Mouse (Mus musculus) cerebellum, adult 9-10 months (tissue): ENCODE data around the gene Igsf9.

ENCODE experiments used
- DNase-seq: peaks from one replicate; pipeline ENCODE4 v3.0.0; 2022

Igsf9 gene

DNA sequence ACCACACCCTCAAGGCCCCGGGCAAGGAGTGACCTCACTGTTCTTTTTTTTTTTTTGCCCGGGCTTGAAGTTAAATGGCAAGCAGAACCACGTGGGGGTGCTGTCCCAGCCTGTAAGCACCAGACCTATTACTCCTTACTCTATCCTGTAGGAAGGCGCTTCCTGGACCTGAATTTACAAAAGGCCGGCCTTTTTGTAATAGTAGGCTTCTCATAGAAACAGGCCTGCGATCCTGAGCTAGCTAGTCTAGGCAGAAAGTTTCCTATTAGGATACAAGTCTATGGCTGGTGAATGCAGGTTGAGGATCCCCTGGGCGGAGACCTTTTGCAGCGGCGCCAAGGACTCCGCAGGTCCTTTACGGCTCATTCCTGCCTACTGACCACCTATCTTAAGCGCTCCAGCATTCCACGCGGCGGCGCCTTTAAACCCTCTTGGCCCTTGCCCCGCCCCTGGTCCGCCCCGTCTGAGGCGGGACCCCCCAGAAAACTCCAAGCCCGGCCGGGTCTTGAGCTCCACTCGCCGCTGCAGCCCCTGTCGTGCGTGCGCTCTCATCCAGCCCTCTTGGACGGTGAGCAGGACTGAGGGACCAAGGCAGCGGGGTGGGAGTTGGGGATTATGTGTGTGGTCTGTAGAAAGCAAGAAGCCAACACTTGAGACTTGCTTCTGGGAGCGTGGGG, 18.3 kb downstream of the Igsf9 start, which contains the start of gene Tagln2:
Tagln2 (plus strand) TSS at position 283 of the 677 bp plus-strand sequence.
- DNase-seq, result no peak

GRCm38 (mm10) chr1:172500451-172501370, 19.1 kb downstream of the Igsf9 start:
- no peak for DNase-seq

DNA sequence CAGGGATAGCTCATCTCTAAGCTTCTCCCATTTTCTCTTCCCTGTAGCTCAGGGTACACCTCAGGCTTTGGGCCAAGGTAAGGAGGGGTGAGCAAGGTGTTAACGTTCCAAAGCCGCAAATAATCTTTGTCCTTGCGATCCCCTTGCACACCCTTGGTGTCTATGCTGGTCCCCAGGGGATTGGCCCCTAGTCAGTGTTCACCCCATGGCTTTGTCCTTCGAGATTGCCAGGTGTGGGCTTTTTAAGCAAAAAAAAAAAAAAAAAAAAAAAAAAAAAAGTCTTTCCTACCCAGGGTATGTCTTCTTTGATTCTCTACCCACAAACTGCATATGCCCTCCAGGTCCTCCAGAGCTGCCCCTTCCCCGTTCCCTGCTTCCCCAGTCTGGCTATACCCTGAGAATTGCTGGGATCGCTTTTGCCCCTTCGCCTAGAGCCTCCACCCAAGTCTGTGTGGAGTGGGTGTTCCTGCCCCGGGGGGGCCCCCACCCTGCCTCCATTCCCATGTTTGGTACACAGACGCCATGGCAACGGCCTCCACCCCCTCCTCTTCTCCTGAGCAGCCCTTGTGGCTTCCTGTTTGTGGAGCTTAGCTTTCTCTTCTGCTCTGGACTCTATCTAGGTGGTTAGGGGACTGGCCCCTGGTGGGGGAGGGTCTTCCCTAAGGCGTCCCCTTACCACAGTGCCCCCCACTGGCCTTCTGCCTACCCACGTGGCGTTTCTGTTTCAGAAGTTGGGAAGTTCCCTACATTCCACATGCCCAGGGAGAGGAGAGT, 20.0 kb downstream of the Igsf9 start:
- no peak for DNase-seq

DNA sequence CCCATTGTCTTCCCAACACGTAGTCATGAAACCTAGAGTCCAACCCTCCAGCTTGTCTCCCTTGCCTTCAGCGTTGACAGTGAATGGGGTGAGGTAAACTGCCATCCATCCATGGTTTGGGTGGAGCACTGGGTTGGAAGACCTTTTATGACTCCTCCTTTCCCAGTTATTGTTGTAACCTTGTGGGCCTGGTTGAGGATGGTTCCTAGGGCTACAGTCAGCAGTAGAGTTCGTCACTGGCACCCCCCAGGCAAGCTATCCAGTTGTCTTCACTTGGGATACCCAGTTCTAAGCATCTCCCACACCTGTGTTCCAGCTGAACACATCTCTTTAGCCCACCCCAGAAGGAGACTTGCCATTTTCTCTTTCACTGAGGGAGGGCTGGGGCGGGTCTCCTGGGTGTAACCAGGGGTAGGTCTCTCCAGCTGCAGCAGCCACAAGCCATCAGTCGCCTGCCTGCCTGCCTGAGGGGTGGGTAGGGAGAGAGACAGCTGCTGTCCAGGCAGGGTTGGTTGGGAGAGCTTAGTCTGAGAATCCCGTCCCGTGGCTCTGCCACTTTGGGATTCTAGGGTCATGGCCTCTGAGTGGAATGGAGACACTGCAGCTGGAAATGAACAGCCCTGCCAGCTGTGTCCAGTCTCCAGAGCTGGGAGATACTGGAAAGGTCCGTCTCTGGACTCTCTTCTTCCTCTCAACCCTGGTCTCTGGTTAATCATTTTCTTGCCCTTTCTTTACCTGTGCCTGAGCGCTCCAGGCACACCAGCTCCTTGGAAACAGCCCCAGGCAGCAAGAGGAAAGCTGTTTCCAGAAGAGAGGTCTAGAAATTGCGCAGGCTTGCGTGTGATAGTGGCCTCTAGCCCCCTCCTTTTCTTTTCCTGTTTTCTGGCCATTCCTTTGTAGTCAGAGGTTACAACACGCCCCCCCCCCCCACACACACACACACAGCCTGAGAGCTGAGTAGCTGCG, 20.8 kb downstream of the Igsf9 start:
- DNase-seq, result no peak

DNA sequence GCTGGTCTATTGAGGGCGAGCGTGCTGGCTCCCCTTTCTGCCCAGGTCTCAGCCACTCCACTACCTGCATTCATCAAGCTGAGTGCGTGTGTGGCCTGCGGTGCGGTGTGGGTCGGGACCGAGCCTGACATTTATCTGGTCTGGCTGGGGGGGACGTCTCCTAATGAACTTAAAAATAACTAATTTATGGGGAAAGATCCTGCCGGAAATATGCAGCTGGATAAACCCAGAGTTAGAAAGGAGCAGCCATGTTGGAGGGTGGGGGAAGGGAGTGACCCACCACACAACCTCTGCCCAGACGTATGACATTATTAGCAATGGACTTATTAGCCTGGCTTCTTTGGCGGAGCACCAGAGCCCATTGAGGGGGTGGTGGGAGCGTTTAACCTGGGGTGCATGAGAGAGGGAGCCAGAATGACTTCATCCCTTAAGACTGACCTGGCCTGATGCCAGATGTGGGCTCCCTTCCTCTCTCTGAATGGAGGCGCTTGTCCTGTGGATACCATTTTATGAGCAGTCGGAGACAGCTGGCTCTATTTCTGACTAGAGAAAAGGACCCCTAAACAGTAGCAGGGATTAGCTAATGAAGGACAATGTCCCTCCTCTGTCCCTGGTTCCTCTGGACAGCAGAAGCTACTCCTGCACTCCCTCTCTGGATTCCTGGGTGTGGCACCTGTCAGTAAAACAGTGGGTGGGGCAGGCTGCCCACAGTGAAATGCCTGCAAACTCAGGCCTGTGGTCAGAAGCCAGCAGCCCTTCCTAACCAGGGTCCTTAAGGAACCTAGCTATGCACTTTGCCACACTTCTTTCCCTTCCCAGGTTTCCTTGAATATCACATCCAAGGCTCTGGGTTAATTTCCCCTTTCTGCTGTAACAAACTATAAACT, 21.8 kb downstream of the Igsf9 start:
- DNase-seq, result no peak

GRCm38 (mm10) chr1:172504756-172505155, 23.2 kb downstream of the Igsf9 start:
- no peak for DNase-seq

- no peak for DNase-seq
These were observed 25.4 kb downstream of the Igsf9 start for GRCm38 (mm10) chr1:172507001-172507400.

DNA sequence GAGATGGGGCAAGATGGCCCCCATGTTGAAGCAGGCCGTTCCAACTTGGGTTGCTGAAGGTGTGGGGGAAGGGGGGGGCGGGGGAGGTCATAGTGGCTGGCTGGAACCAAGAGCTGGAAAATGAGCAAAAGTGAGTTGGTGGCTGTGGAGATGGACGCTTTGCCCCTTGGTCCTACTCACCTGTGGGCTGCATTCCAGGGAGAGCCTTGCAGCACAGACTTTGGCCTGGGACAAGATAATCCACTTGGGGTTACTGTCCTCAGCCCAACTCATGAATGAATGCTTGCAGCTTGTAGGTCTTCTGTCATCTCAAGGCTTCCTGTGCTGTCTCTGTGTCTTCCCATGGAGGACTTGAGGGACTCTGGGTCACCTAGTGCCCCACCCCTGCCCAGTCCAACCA, 26.1 kb downstream of the Igsf9 start:
- no peak for DNase-seq

GRCm38 (mm10) chr1:172508172-172508571, 26.6 kb downstream of the Igsf9 start:
- no peak for DNase-seq

- no peak for DNase-seq
These were observed 27.6 kb downstream of the Igsf9 start for GRCm38 (mm10) chr1:172509235-172509634.

- DNase-seq, result no peak
These were observed 28.4 kb downstream of the Igsf9 start for GRCm38 (mm10) chr1:172509983-172510382.

DNA sequence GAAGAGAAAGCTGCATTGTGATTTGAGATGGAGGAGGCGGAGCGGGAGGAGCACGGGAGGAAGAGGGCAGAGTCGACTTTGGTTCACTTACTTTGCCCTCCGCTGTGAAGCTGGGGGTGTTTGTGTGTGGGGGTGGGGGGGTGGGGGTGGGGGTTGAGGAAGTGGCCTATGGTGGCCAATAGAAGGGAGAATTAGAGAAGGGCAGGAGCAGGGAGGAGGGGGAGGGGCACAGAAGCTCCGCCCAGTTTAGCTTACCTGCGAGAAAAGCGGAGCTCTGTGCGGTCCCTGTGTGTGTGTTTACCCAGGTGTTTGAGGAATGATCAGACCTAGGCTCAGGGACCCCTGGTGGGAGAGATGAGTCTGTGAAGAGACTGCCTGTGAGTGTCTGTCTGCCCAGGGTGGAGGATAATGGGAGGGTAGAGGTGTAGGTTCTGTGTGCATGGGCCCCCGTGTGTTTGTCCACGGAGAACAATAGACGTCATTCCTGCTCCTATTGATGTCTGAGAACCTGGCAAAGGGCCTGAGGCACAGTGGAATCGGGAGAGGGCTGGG, 28.9 kb downstream of the Igsf9 start:
- DNase-seq, result no peak

DNA sequence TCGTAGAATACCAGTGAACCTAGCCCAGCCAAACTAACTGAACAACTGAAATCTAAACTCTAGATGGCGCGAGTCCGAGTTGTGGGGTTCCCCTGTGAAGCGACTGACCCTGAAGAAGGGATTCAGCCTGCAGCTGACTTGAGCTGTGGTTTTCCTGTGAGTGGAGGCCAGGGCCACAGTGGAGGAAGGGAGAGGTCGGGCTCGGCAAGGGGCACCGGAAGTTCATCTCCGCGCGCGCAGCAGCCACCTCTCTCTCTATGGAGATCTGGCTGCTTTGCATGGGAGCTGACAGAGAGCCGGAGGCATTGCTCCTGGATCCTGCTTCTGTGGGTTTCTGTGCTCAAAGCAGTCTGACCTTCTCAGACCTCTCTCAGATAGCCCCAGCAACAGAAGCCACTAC, 31.4 kb downstream of the Igsf9 start:
- no peak for DNase-seq

DNA sequence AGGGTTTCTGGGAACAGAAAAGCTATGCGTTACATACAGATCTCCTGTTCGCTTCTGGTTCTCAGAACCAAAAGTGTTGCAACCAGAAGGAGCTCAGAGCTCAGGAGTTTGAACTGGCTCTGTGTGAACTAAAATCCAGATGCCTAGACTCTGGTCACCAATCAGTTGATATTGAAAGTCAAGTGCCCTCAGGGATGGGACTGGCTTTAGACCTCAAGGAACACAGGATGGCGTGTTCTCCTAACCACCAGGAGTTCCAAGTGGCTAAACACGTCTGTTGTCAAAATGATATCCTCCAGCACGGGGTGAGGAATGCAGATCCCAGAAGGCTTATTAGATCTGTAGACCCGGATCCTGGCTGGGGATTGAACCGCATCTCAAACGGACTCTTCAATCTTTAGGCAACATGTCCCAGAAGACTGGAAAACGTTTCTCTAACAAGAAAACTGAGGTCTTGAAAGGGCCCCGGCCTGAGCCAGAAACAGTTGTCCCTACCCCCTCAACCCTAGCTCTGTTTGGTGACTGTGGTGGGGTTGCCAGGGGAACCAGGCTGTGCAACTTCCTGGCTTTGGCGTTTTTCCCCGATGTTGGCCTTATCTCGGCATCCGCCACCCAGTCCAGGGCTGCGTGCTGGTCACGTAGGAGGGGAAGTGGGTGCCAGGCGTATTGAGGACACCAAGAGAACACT, 32.1 kb downstream of the Igsf9 start:
- DNase-seq, result no peak

DNA sequence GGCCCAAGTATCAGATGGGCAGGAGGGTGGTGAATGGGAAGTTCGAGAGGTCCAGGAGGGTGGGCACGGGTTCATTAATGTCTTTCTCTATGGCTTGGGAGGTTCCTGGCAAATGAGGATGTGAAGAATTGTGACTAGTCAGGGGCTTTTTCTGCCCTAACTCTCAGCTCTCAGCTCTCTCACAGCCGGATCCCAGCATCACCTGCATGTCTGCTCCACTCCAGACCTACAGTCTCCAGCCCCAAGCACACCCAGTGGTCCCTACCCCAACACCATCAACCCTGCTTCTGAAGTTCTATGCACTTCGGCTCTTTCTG, 32.6 kb downstream of the Igsf9 start:
- DNase-seq, result no peak

DNA sequence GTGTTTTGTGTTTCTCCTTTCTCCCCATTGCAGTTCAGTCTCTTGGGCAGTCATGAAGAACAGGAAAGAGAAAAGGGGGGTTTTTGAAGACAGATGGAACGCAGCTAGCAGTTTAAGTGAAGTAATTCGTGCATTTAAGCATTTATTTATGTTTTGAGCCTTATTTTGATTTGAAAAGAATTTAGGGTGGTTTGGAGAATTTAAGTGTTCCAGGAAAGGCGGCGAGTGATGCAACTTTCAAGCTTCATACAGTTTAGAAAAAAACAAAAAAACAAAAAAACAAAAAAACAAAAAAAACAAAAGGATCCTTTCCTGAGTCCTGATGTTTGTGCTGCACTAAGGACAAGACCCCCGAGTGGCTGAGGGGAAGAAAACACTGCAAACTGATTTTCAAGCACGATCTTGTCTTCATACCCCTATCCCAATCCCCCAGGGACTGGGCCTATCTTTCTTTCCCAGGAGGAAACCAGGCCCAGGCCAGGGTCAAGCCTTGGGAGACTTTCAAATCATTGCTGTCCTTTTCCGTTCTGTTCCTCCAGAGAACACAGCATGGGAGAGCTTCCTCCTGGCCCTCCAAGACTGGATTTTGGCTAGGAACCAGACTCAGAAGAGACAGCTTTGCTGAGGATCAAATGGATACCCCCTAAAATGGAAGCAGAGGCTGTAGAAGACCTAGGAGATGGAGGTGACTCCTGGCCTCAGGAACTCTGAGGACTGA, 33.1 kb downstream of the Igsf9 start:
- no peak for DNase-seq

DNA sequence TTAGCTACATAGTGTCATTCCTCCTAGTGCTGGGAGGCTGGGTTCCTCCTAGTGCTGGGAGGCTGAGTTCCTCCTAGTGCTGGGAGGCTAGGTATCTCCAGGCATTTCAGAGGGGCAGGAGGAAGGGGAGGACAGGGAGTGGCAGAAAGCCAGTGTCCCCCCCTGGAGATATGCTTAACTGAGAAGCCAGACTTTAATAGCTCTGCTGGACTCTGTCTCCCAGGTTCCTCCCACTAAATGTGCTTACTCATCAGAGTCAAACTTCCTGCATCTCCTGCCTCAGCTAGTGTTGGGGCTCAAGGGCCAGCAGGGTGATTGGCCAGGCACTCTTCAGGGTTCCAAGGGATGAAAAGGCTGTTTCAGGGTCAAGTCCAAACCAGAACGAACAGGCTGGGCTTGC, 33.8 kb downstream of the Igsf9 start:
- no peak for DNase-seq

DNA sequence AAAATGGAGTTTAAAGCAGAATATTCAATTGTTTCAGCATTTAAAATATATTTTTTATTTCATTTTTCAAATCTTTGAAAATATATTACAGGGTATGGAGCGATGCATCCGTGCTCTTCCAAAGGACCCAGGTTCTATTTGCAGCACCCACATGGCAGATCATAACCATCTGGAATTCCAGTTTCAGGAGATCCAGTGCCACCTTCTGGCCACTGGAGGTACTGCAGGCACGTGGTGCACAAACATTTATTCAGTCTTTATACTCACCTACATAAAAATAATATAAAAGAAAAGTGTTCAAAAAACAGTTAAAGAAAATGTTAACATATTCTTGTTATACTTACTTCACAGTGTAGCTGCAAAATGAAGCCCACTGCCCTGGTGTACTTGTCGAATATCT, 36.4 kb downstream of the Igsf9 start:
- no peak for DNase-seq

DNA sequence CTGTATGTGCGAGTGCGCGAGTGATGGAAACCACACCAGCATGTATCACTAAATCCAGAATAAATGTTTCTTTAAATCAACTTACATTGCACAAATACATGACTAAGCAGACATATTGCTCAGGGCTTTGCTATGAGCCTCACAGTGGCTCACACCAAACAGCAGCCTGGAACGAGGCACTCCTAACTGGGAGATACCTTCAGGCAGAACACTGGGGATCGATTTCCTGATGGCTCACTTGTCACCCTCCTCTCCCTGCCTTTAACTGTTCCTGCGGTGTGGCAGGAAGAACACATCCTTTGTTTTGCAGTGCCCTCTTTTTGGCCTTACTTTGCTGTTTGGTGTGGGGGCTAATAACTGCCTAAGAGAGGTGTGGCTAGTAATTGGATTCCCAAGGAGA, 38.1 kb downstream of the Igsf9 start:
- DNase-seq, result no peak
